Mouse (Mus musculus) liver, embryonic 12.5 days (tissue): Measurements from ENCODE around the gene Vps51. TPM values are rescaled to one million over a fixed set of nuclear protein-coding genes. Genes with fewer than 3 reads are reported as not detected.
"Not testable (repeated sequence)": the region's sequence is repeated elsewhere in the genome, so short reads cannot be mapped to it uniquely, and the experiment has no call there.

ENCODE experiments used
- ATAC-seq: fragments of 200-750 bp; cut with Nextera tagmentation; 2 replicates; pipeline ENCODE4 v1.8.0; 2017; ENCODE audit warnings: moderate number of reproducible peaks, mild to moderate bottlenecking, moderate library complexity
- H3K27ac ChIP-seq: fragments of 300-500 bp; sonication (generic); 2 replicates; pipeline ENCODE4 v1.5.1; 2016; ENCODE audit warnings: mild to moderate bottlenecking
- H3K27me3 ChIP-seq: fragments of 300-500 bp; sonication (generic); replicated peaks from 2 replicates; pipeline ENCODE4 v1.6.1; 2016; ENCODE audit warnings: mild to moderate bottlenecking, moderate library complexity
- H3K36me3 ChIP-seq: fragments of 300-500 bp; sonication (generic); 2 replicates; pipeline ENCODE4 v1.6.1; 2016; ENCODE audit warnings: mild to moderate bottlenecking, moderate library complexity
- H3K4me1 ChIP-seq: fragments of 300-500 bp; sonication (generic); 2 replicates; pipeline ENCODE4 v1.6.1; 2016
- H3K4me2 ChIP-seq: fragments of 300-500 bp; sonication (generic); 2 replicates; pipeline ENCODE4 v1.6.1; 2016; ENCODE audit warnings: mild to moderate bottlenecking, moderate library complexity
- H3K4me3 ChIP-seq: fragments of 300-500 bp; sonication (generic); 2 replicates; pipeline ENCODE4 v1.5.1; 2016; ENCODE audit warnings: mild to moderate bottlenecking, moderate library complexity
- H3K9ac ChIP-seq: fragments of 300-500 bp; sonication (generic); 2 replicates; pipeline ENCODE4 v1.6.1; 2016; ENCODE audit warnings: mild to moderate bottlenecking, moderate library complexity
- H3K9me3 ChIP-seq: fragments of 300-500 bp; sonication (generic); replicated peaks from 2 replicates; pipeline ENCODE4 v1.6.1; 2016; ENCODE audit warnings: mild to moderate bottlenecking, moderate library complexity
- WGBS: fragments of 180-500 bp; shearing (Covaris S2); methylation state at CpG from one replicate; pipeline ENCODE4 v1.1.7; 2016; ENCODE audit not compliant: insufficient replicate concordance; 5-methylcytosine and 5-hydroxymethylcytosine counted together
- polyA plus RNA-seq: library from polyadenylated mRNA; unstranded; fragments of >200 nt; fragmentation: Nextera tagmentation; extraction: Ambion mirVana; gene quantifications from 2 replicates; pipeline ENCODE4 v1.2.1, GENCODE M21; 2016

Vps51 gene
- polyA plus RNA-seq, 1 experiment from 2014 or later = 35.8 TPM

- peaks cover 36% of the 10 kb centered on the region for H3K4me1 ChIP-seq
- not testable (repeated sequence) for ATAC-seq
Observed at GRCm38 (mm10) chr19:6044102-6044501, 32.9 kb downstream of the Vps51 start.

GRCm38 (mm10) chr19:6042293-6042692 is 34.7 kb downstream of the Vps51 start:
- H3K4me2 ChIP-seq = no peak overlapping the region

More at GRCm38 (mm10) chr19:6044102-6044501, 32.9 kb downstream of the Vps51 start:
- H3K9me3 ChIP-seq, H3K4me3 ChIP-seq, H3K27me3 ChIP-seq, H3K27ac ChIP-seq, H3K9ac ChIP-seq, H3K4me2 ChIP-seq: not testable (repeated sequence)
- 41% methylated on average over 4 of the region's 4 CpGs for WGBS
- H3K36me3 ChIP-seq = peaks cover 17% of the 10 kb centered on the region

GRCm38 (mm10) chr19:6040002-6040401 is 37.0 kb downstream of the Vps51 start:
- no peak for ATAC-seq

More at GRCm38 (mm10) chr19:6042293-6042692, 34.7 kb downstream of the Vps51 start:
- Histone ChIP-seq H3K9me3 (no peaks in the 10 kb centered on the region), H3K4me1 (peaks cover 23% of the 10 kb centered on the region), H3K36me3 (peaks cover 4% of the 10 kb centered on the region; the same call in 1 of the 2 replicates), H3K4me3 (no peak overlapping the region), H3K27me3 (no peaks in the 10 kb centered on the region), H3K9ac (no peak overlapping the region), H3K27ac (no peak overlapping the region)
- ATAC-seq = no peak
- 73% methylated on average over 9 of the region's 9 CpGs for WGBS

GRCm38 (mm10) chr19:6038326-6038725 is 38.7 kb downstream of the Vps51 start:
- Histone ChIP-seq H3K9me3 (no peaks in the 10 kb centered on the region), H3K36me3 (no peaks in the 10 kb centered on the region), H3K9ac (no peak overlapping the region), H3K27me3 (no peaks in the 10 kb centered on the region), H3K4me2 (no peak overlapping the region), H3K4me3 (no peak overlapping the region), H3K27ac (no peak overlapping the region), H3K4me1 (0 out of 2 replicates have a peak, but pooled peaks cover 5% of the 10 kb centered on the region)
- no peak for ATAC-seq
- WGBS = 66% methylated on average over 7 of the region's 7 CpGs

More at GRCm38 (mm10) chr19:6040002-6040401, 37.0 kb downstream of the Vps51 start:
- Histone ChIP-seq H3K4me2 (no peak overlapping the region), H3K9ac (no peak overlapping the region), H3K4me1 (peaks cover 15% of the 10 kb centered on the region), H3K4me3 (no peak overlapping the region), H3K9me3 (no peaks in the 10 kb centered on the region), H3K27ac (no peak overlapping the region), H3K36me3 (peaks cover 4% of the 10 kb centered on the region; the same call in 1 of the 2 replicates), H3K27me3 (no peaks in the 10 kb centered on the region)

GRCm38 (mm10) chr19:6037695-6038094 is 39.3 kb downstream of the Vps51 start:
- ATAC-seq = no peak
- H3K27me3 ChIP-seq = 0 out of 2 replicates have a peak, but pooled peaks cover 4% of the 10 kb centered on the region
- no peak overlapping the region for H3K4me2 ChIP-seq
- H3K4me3 ChIP-seq = no peak overlapping the region
- H3K27ac ChIP-seq = no peak overlapping the region
- 0 out of 2 replicates have a peak, but pooled peaks cover 5% of the 10 kb centered on the region for H3K4me1 ChIP-seq
- H3K36me3 ChIP-seq = no peaks in the 10 kb centered on the region
- no peak overlapping the region for H3K9ac ChIP-seq
- no peaks in the 10 kb centered on the region for H3K9me3 ChIP-seq

- Histone ChIP-seq H3K36me3 (no peaks in the 10 kb centered on the region), H3K27me3 (0 out of 2 replicates have a peak, but pooled peaks cover 5% of the 10 kb centered on the region), H3K4me2 (no peak overlapping the region), H3K4me1 (0 out of 2 replicates have a peak, but pooled peaks cover 5% of the 10 kb centered on the region), H3K9me3 (no peaks in the 10 kb centered on the region), H3K4me3 (no peak overlapping the region), H3K27ac (no peak overlapping the region), H3K9ac (no peak overlapping the region)
- WGBS = 48% methylated on average over 9 of the region's 9 CpGs
- ATAC-seq = no peak
Observed at GRCm38 (mm10) chr19:6035966-6036585, 41.0 kb downstream of the Vps51 start.

- Histone ChIP-seq H3K27ac (no peak overlapping the region), H3K4me1 (peaks cover 4% of the 10 kb centered on the region; the same call in 1 of the 2 replicates), H3K27me3 (peaks cover 11% of the 10 kb centered on the region; the same call in 1 of the 2 replicates), H3K36me3 (no peaks in the 10 kb centered on the region), H3K9ac (no peak overlapping the region), H3K9me3 (no peaks in the 10 kb centered on the region), H3K4me3 (no peak overlapping the region), H3K4me2 (no peak overlapping the region)
- ATAC-seq = no peak
- 38% methylated on average over 14 of the region's 14 CpGs for WGBS
Observed at GRCm38 (mm10) chr19:6030520-6031280, 46.3 kb downstream of the Vps51 start.

- ATAC-seq = no peak
- Histone ChIP-seq H3K27ac (no peak overlapping the region), H3K9ac (no peak overlapping the region), H3K36me3 (no peaks in the 10 kb centered on the region), H3K9me3 (no peaks in the 10 kb centered on the region), H3K27me3 (peaks cover 11% of the 10 kb centered on the region; the same call in 1 of the 2 replicates), H3K4me2 (no peak overlapping the region), H3K4me3 (no peak overlapping the region), H3K4me1 (peaks cover 4% of the 10 kb centered on the region; the same call in 1 of the 2 replicates)
- 64% methylated on average over 9 of the region's 9 CpGs for WGBS
Observed at GRCm38 (mm10) chr19:6029426-6029825, 47.6 kb downstream of the Vps51 start.

GRCm38 (mm10) chr19:6028991-6029390 is 48.0 kb downstream of the Vps51 start:
- no peaks in the 10 kb centered on the region for H3K36me3 ChIP-seq
- peaks cover 12% of the 10 kb centered on the region; the same call in 1 of the 2 replicates for H3K27me3 ChIP-seq
- no peak overlapping the region for H3K27ac ChIP-seq
- no peak overlapping the region for H3K4me3 ChIP-seq
- no peak for ATAC-seq
- 65% methylated on average over 6 of the region's 6 CpGs for WGBS
- no peak overlapping the region for H3K4me2 ChIP-seq
- H3K9ac ChIP-seq = no peak overlapping the region
- peaks cover 4% of the 10 kb centered on the region; the same call in 1 of the 2 replicates for H3K4me1 ChIP-seq
- H3K9me3 ChIP-seq = no peaks in the 10 kb centered on the region

GRCm38 (mm10) chr19:6023930-6024329 is 53.1 kb downstream of the Vps51 start:
- peaks cover 22% of the 10 kb centered on the region for H3K4me1 ChIP-seq
- no peak overlapping the region for H3K27ac ChIP-seq
- no peak overlapping the region for H3K9ac ChIP-seq
- no peak overlapping the region for H3K4me3 ChIP-seq
- no peaks in the 10 kb centered on the region for H3K9me3 ChIP-seq
- H3K27me3 ChIP-seq = peaks cover 15% of the 10 kb centered on the region; the same call in 1 of the 2 replicates
- ATAC-seq = no peak
- no peak overlapping the region for H3K4me2 ChIP-seq
- H3K36me3 ChIP-seq = no peaks in the 10 kb centered on the region
- 68% methylated on average over 7 of the region's 7 CpGs for WGBS

GRCm38 (mm10) chr19:6023059-6023458 is 54.0 kb downstream of the Vps51 start:
- Histone ChIP-seq H3K27ac (no peak overlapping the region), H3K4me1 (peaks cover 31% of the 10 kb centered on the region), H3K36me3 (no peaks in the 10 kb centered on the region), H3K27me3 (peaks cover 13% of the 10 kb centered on the region; the same call in 1 of the 2 replicates), H3K9me3 (no peaks in the 10 kb centered on the region), H3K9ac (no peak overlapping the region), H3K4me3 (no peak overlapping the region), H3K4me2 (no peak overlapping the region)
- 60% methylated on average over 8 of the region's 8 CpGs for WGBS
- ATAC-seq = no peak

GRCm38 (mm10) chr19:6020276-6020675 is 56.8 kb downstream of the Vps51 start:
- peaks cover 57% of the 10 kb centered on the region for H3K4me1 ChIP-seq
- no peaks in the 10 kb centered on the region for H3K36me3 ChIP-seq
- no peak overlapping the region for H3K27ac ChIP-seq
- H3K4me3 ChIP-seq = no peak overlapping the region
- H3K27me3 ChIP-seq = peaks cover 13% of the 10 kb centered on the region; the same call in 1 of the 2 replicates
- no peak for ATAC-seq
- H3K9ac ChIP-seq = no peak overlapping the region
- H3K4me2 ChIP-seq = no peak overlapping the region
- 39% methylated on average over 3 of the region's 3 CpGs for WGBS
- no peaks in the 10 kb centered on the region for H3K9me3 ChIP-seq
